Mouse (Mus musculus) kidney, postnatal 4 days (tissue): ENCODE data around the gene Gm6337.
"Not testable (repeated sequence)": the region's sequence is repeated elsewhere in the genome, so short reads cannot be mapped to it uniquely, and the experiment has no call there.

Experiments used
- DNase-seq, 2 experiments: peaks; one replicate each; pipeline ENCODE4 v3.0.0; 2021; ENCODE audit warnings: mixed read lengths in 2 of 2

Gm6337 gene

DNA sequence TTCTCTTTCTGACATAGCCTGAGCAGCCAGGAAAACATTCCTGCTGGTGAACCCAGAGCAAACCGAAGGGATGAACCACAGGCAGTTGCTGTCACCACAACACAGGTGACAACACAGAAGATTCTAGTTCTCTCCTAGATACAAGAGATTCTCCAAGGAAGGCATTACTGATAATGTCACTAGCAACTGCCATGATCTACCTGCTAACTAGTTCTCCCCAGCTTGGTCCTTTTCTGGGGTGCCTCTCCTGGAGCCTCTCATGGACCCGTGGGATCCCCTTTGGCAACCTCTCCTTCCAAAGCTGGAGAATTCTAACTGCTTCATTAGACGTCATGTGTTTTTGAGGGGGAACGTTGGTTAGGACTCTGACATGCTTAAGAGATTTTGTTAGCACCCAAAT, at the start of gene Gm6337:
TSS of gene Gm6337 (minus strand) at position 101 of the 400 bp plus-strand sequence.
- not testable (repeated sequence) for DNase-seq

DNA sequence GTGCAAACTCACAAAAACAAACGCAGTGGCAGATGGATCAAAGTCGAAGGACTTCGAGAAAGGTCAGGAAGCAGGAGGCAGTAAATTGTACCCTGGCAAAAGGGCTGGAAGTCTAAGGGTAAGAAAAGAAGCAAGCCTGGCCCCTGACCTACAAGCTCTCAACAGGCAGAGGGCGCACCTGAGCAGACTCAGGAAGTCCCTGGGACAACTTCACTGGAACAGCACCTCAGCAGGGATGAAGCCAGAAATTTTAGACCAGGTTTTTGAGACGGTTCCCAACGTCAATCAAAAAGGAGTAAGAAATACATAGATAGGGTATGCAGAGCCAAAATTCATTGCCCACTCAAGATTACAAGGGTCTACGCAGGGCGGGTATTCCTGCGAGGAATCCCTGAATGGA, 49.4 kb upstream of the Gm6337 start:
- peak in 1 of 2 experiments; percentile 1 for DNase-seq

- not testable (repeated sequence) for DNase-seq
These were observed 35.8 kb upstream of the Gm6337 start, which contains the start of gene Gm8206 for GRCm38 (mm10) chr14:6093842-6094241. Gm8206 (minus strand) TSS chr14:6093942.
